Comparison of ENCODE assay signal across 8 mouse cellular contexts in genomic region chr7:125393654-125394346, GRCm38 (mm10). TPM values are rescaled to one million over a fixed set of nuclear protein-coding genes. Genes with fewer than 3 reads are reported as not detected.
DNase-seq lines count a peak whose midpoint lies in the region; ATAC-seq and TF ChIP-seq lines count a peak whose summit lies in the region.

No protein-coding gene starts in this region.

- H3K9ac ChIP-seq in forebrain, embryonic 12.5 days: peak overlapping the region; percentile 55
- H3K9ac ChIP-seq in heart, postnatal 0 days (replicated peaks; ENCODE audit: low read depth, low read length): no peak overlapping the region
- no peak overlapping the region; the same call in 1 of the 2 replicates for H3K9ac ChIP-seq in liver, embryonic 15.5 days
- H3K9ac ChIP-seq in neural tube, embryonic 12.5 days: peak overlapping the region; percentile 51
- H3K9ac ChIP-seq in stomach, postnatal 0 days (ENCODE audit: low read length): no peak overlapping the region

- DNase-seq in c-Kit-positive CD71-positive TER-119-negative erythroid progenitor cells, embryonic 14.5 days (ENCODE audit: low read depth): peak; percentile 60
- DNase-seq in heart, postnatal 0 days (ENCODE audit: low spot score): peak; percentile 86
- DNase-seq in kidney, postnatal 4 days: peak; percentile 98 to 100
- peak; percentile 93 for DNase-seq in stomach, postnatal 0 days (ENCODE audit: low spot score)

- TF ChIP-seq CTCF in E14TG2a.4 (conservative IDR thresholded peaks at IDR 0.05; ENCODE audit: low read length): peak; percentile 94
- TF ChIP-seq CTCF in heart, postnatal 0 days (IDR thresholded peaks at IDR 0.05; ENCODE audit: low read depth): peak; percentile 95
- peak; percentile 94 for TF ChIP-seq CTCF in stomach, postnatal 0 days (IDR thresholded peaks at IDR 0.05; ENCODE audit: low read depth)

- H3K4me1 ChIP-seq in E14TG2a.4 (replicated peaks; ENCODE audit: low read depth, low read length): peaks cover 23% of the 10 kb centered on the region
- peaks cover 11% of the 10 kb centered on the region; the same call in 1 of the 2 replicates for H3K4me1 ChIP-seq in forebrain, embryonic 12.5 days
- peaks cover 4% of the 10 kb centered on the region; the same call in 1 of the 2 replicates for H3K4me1 ChIP-seq in heart, postnatal 0 days (ENCODE audit: control insufficient read depth, insufficient read depth)
- H3K4me1 ChIP-seq in liver, embryonic 15.5 days (replicated peaks): peaks cover 4% of the 10 kb centered on the region
- peaks cover 7% of the 10 kb centered on the region for H3K4me1 ChIP-seq in neural tube, embryonic 12.5 days
- H3K4me1 ChIP-seq in stomach, postnatal 0 days (replicated peaks; ENCODE audit: control insufficient read depth, insufficient read depth): no peaks in the 10 kb centered on the region

- no peaks in the 10 kb centered on the region for H3K36me3 ChIP-seq in E14TG2a.4 (ENCODE audit: insufficient read depth, low read length)
- H3K36me3 ChIP-seq in forebrain, embryonic 12.5 days (replicated peaks): no peaks in the 10 kb centered on the region
- no peaks in the 10 kb centered on the region for H3K36me3 ChIP-seq in heart, postnatal 0 days (replicated peaks; ENCODE audit: control insufficient read depth, insufficient read depth, low read length)
- H3K36me3 ChIP-seq in liver, embryonic 15.5 days (replicated peaks): no peaks in the 10 kb centered on the region
- H3K36me3 ChIP-seq in neural tube, embryonic 12.5 days: no peaks in the 10 kb centered on the region
- no peaks in the 10 kb centered on the region for H3K36me3 ChIP-seq in stomach, postnatal 0 days (ENCODE audit: control insufficient read depth, insufficient read depth, low read length)

- 0 out of 2 replicates have a peak overlapping the region, but pooled peaks have one; percentile 54 for H3K27ac ChIP-seq in forebrain, embryonic 12.5 days
- no peak overlapping the region for H3K27ac ChIP-seq in heart, postnatal 0 days (ENCODE audit: low read depth)
- H3K27ac ChIP-seq in liver, embryonic 15.5 days (replicated peaks): no peak overlapping the region
- H3K27ac ChIP-seq in neural tube, embryonic 12.5 days: no peak overlapping the region
- H3K27ac ChIP-seq in stomach, postnatal 0 days (replicated peaks): no peak overlapping the region

- no peak for TF ChIP-seq EP300 in heart, postnatal 0 days (IDR thresholded peaks at IDR 0.05; ENCODE audit: low read depth)
- no peak for TF ChIP-seq EP300 in stomach, postnatal 0 days (optimal IDR thresholded peaks at IDR 0.05)

- H3K4me3 ChIP-seq in E14TG2a.4 (replicated peaks; ENCODE audit: low read length): peak overlapping the region; percentile 70
- peak overlapping the region; percentile 42 for H3K4me3 ChIP-seq in forebrain, embryonic 12.5 days (replicated peaks)
- peak overlapping the region; percentile 39 for H3K4me3 ChIP-seq in heart, postnatal 0 days (ENCODE audit: low read depth, low read length)
- peak overlapping the region; percentile 42 for H3K4me3 ChIP-seq in liver, embryonic 15.5 days (replicated peaks)
- peak overlapping the region; percentile 34 for H3K4me3 ChIP-seq in neural tube, embryonic 12.5 days
- peak overlapping the region; percentile 33 for H3K4me3 ChIP-seq in stomach, postnatal 0 days (ENCODE audit: low read depth, low read length)

- under 1% methylated on average over 33 of the region's 33 CpGs for WGBS in forebrain, embryonic 12.5 days
- WGBS in heart, postnatal 0 days: 2% methylated on average over 31 of the region's 33 CpGs
- 2% methylated on average over 32 of the region's 33 CpGs for WGBS in liver, embryonic 15.5 days (ENCODE audit: insufficient replicate concordance)
- under 1% methylated on average over 31 of the region's 33 CpGs for WGBS in neural tube, embryonic 12.5 days
- WGBS in stomach, postnatal 0 days: under 1% methylated on average over 33 of the region's 33 CpGs

- ATAC-seq in forebrain, embryonic 12.5 days (ENCODE audit: low FRiP score): peak; percentile 94
- peak; percentile 85 for ATAC-seq in heart, postnatal 0 days (ENCODE audit: insufficient read depth, low read depth)
- ATAC-seq in liver, embryonic 15.5 days (ENCODE audit: insufficient read depth): peak; percentile 58
- peak; percentile 92 for ATAC-seq in neural tube, embryonic 12.5 days (ENCODE audit: low FRiP score, low read depth)
- ATAC-seq in stomach, postnatal 0 days (ENCODE audit: low FRiP score, low TSS enrichment): peak; percentile 83

- no peaks in the 10 kb centered on the region for H3K9me3 ChIP-seq in E14TG2a.4 (ENCODE audit: low read length)
- H3K9me3 ChIP-seq in forebrain, embryonic 12.5 days: no peaks in the 10 kb centered on the region
- no peaks in the 10 kb centered on the region for H3K9me3 ChIP-seq in heart, postnatal 0 days (replicated peaks; ENCODE audit: control insufficient read depth, low read length)
- H3K9me3 ChIP-seq in liver, embryonic 15.5 days (replicated peaks): no peaks in the 10 kb centered on the region
- H3K9me3 ChIP-seq in neural tube, embryonic 12.5 days: no peaks in the 10 kb centered on the region
- H3K9me3 ChIP-seq in stomach, postnatal 0 days (ENCODE audit: control insufficient read depth, low read length): no peaks in the 10 kb centered on the region

- peak overlapping the region; percentile 72 for H3K4me2 ChIP-seq in forebrain, embryonic 12.5 days
- peak overlapping the region; percentile 63 for H3K4me2 ChIP-seq in heart, postnatal 0 days (ENCODE audit: low read depth, low read length)
- peak overlapping the region; percentile 68 for H3K4me2 ChIP-seq in liver, embryonic 15.5 days
- peak overlapping the region; percentile 80 for H3K4me2 ChIP-seq in neural tube, embryonic 12.5 days (replicated peaks)
- H3K4me2 ChIP-seq in stomach, postnatal 0 days (replicated peaks; ENCODE audit: low read depth): peak overlapping the region; percentile 64

- peaks cover 22% of the 10 kb centered on the region for H3K27me3 ChIP-seq in E14TG2a.4 (ENCODE audit: insufficient read depth, low read length)
- H3K27me3 ChIP-seq in forebrain, embryonic 12.5 days: peaks cover 17% of the 10 kb centered on the region; the same call in 1 of the 2 replicates
- peaks cover 12% of the 10 kb centered on the region for H3K27me3 ChIP-seq in heart, postnatal 0 days (ENCODE audit: control insufficient read depth, insufficient read depth, low read length)
- H3K27me3 ChIP-seq in liver, embryonic 15.5 days: peaks cover 28% of the 10 kb centered on the region
- H3K27me3 ChIP-seq in neural tube, embryonic 12.5 days (replicated peaks): peaks cover 6% of the 10 kb centered on the region; the same call in 1 of the 2 replicates
- no peaks in the 10 kb centered on the region for H3K27me3 ChIP-seq in stomach, postnatal 0 days (ENCODE audit: control insufficient read depth, insufficient read depth, low read length)

RNA-seq across cellular contexts. Expression of gene Kdm8, which starts 50.7 kb away (rescaled TPM):
- 8.4 and 10.9 TPM in 2 replicates for polyA plus RNA-seq in forebrain, embryonic 12.5 days (2016; fragmentation: Nextera tagmentation; extraction: Ambion mirVana)
- 4.0 and 6.8 TPM in 2 replicates for total RNA-seq in heart, postnatal 0 days (2014; rRNA removed; ENCODE audit: low replicate concordance)
- polyA plus RNA-seq in heart, postnatal 0 days (2015; fragmentation: Nextera tagmentation; extraction: Ambion mirVana): 3.7 and 3.8 TPM in 2 replicates
- 6.3 and 6.5 TPM in 2 replicates for polyA plus RNA-seq in liver, embryonic 15.5 days (2015; fragmentation: Nextera tagmentation; extraction: Ambion mirVana)
- 9.2 and 10.1 TPM in 2 replicates for polyA plus RNA-seq in neural tube, embryonic 12.5 days (2016; fragmentation: Nextera tagmentation; extraction: Ambion mirVana)
- polyA plus RNA-seq in stomach, postnatal 0 days (2015; fragmentation: Nextera tagmentation; extraction: Ambion mirVana): 3.4 and 3.8 TPM in 2 replicates

Comparison
In these comparisons a context has a peak if more than half of its experiments do, and no peak if none do; other contexts are left out.
1. H3K9ac ChIP-seq: peak in forebrain, embryonic 12.5 days (single experiment) and neural tube, embryonic 12.5 days (single experiment); none in heart, postnatal 0 days (single experiment), liver, embryonic 15.5 days (single experiment) and stomach, postnatal 0 days (single experiment).
2. Peak in every context shown above with its lines, with median percentiles within 50 percentile points of each other: H3K4me3 ChIP-seq, CTCF ChIP-seq, DNase-seq, ATAC-seq and H3K4me2 ChIP-seq.